Mouse (Mus musculus) forebrain, embryonic 12.5 days (tissue): ENCODE measurements around the gene Phlda2. TPM values are rescaled to one million over a fixed set of nuclear protein-coding genes. Genes with fewer than 3 reads are reported as not detected.

Experiments used
- ATAC-seq: fragments of 200-750 bp; cut with Nextera tagmentation; 2 replicates; pipeline ENCODE4 v1.8.0; 2017; ENCODE audit warnings: moderate TSS enrichment; ENCODE audit not compliant: low FRiP score
- H3K27ac ChIP-seq: fragments of 300-500 bp; sonication (generic); 2 replicates; pipeline ENCODE4 v1.5.1; 2016; ENCODE audit warnings: mild to moderate bottlenecking
- H3K27me3 ChIP-seq: fragments of 300-500 bp; sonication (generic); 2 replicates; pipeline ENCODE4 v1.6.1; 2016; ENCODE audit warnings: mild to moderate bottlenecking
- H3K36me3 ChIP-seq: fragments of 300-500 bp; sonication (generic); replicated peaks from 2 replicates; pipeline ENCODE4 v1.6.1; 2016; ENCODE audit warnings: mild to moderate bottlenecking
- H3K4me1 ChIP-seq: fragments of 300-500 bp; sonication (generic); 2 replicates; pipeline ENCODE4 v1.6.1; 2016
- H3K4me2 ChIP-seq: fragments of 300-500 bp; sonication (generic); 2 replicates; pipeline ENCODE4 v1.6.1; 2016; ENCODE audit warnings: mild to moderate bottlenecking, moderate library complexity
- H3K4me3 ChIP-seq: fragments of 300-500 bp; sonication (generic); replicated peaks from 2 replicates; pipeline ENCODE4 v1.5.1; 2016; ENCODE audit warnings: mild to moderate bottlenecking
- H3K9ac ChIP-seq: fragments of 300-500 bp; sonication (generic); 2 replicates; pipeline ENCODE4 v1.6.1; 2016; ENCODE audit warnings: mild to moderate bottlenecking
- H3K9me3 ChIP-seq: fragments of 300-500 bp; sonication (generic); 2 replicates; pipeline ENCODE4 v1.6.1; 2016
- WGBS: fragments of 180-500 bp; shearing (Covaris S2); methylation state at CpG from one replicate; pipeline ENCODE4 v1.1.7; 2016; 5-methylcytosine and 5-hydroxymethylcytosine counted together
- polyA plus RNA-seq: library from polyadenylated mRNA; unstranded; fragments of >200 nt; fragmentation: Nextera tagmentation; extraction: Ambion mirVana; gene quantifications from 2 replicates; pipeline ENCODE4 v1.2.1, GENCODE M21; 2016

Phlda2 gene
- polyA plus RNA-seq, 1 experiment from 2014 or later, result 0.79 TPM

DNA sequence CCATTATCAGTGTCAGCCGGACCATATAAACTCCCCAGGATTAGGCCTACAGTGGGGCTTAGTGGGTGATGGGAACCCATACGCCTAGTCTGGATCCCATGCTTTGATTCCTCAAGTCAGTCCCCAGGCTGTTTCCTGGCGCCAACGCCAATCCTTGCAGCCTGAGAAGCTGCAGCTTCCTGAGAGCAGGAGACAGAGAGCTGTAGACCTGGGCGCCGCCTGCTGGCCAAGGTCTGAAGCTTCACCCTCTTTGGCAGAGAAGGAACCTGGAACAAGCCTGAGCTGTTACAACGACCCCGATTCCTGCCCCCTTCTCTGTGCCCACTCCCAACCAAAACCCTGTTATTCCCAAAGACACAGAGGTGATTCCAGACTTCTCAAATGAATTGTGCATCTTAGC, 33.0 kb downstream of the Phlda2 start:
- 19% methylated on average over 8 of the region's 8 CpGs for WGBS
- H3K27me3 ChIP-seq, result peaks cover 59% of the 10 kb centered on the region

DNA sequence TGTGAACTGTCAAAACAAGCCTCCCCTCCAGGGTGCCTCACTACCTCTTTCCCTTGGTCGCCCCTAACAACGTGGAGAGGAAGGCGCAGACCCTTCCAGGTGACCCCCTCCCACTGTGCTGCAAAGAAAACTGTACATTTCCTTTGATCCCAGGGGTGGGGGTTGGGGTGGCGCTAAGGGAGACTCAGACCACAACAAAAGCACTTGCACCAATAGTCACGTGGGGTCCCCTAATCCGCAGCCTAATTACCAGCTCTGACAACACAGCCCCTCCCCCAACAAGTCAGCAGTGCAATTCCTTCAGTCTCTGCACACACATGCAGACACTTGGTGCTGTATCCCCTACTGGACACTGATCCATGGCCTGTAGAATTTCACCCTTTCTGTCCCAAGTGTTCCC, 35.2 kb downstream of the Phlda2 start:
- peaks cover 70% of the 10 kb centered on the region for H3K27me3 ChIP-seq
- H3K36me3 ChIP-seq, result no peaks in the 10 kb centered on the region
- no peak overlapping the region for H3K9ac ChIP-seq
- H3K4me1 ChIP-seq, result peaks cover 50% of the 10 kb centered on the region
- no peaks in the 10 kb centered on the region for H3K9me3 ChIP-seq
- peak overlapping the region; percentile 36 for H3K4me2 ChIP-seq
- WGBS, result 4% methylated on average over 6 of the region's 6 CpGs
- ATAC-seq, result peak; percentile 58
- 0 out of 2 replicates have a peak overlapping the region, but pooled peaks have one; percentile 38 for H3K27ac ChIP-seq
- H3K4me3 ChIP-seq, result no peak overlapping the region

More for the DNA sequence above, 33.0 kb downstream of the Phlda2 start:
- no peaks in the 10 kb centered on the region for H3K9me3 ChIP-seq
- H3K27ac ChIP-seq, result no peak overlapping the region
- no peak overlapping the region for H3K4me2 ChIP-seq
- no peak overlapping the region for H3K9ac ChIP-seq
- H3K4me3 ChIP-seq, result no peak overlapping the region
- 0 out of 2 replicates have a peak, but pooled peaks have one; percentile 37 for ATAC-seq
- H3K36me3 ChIP-seq, result no peaks in the 10 kb centered on the region
- H3K4me1 ChIP-seq, result peaks cover 39% of the 10 kb centered on the region

DNA sequence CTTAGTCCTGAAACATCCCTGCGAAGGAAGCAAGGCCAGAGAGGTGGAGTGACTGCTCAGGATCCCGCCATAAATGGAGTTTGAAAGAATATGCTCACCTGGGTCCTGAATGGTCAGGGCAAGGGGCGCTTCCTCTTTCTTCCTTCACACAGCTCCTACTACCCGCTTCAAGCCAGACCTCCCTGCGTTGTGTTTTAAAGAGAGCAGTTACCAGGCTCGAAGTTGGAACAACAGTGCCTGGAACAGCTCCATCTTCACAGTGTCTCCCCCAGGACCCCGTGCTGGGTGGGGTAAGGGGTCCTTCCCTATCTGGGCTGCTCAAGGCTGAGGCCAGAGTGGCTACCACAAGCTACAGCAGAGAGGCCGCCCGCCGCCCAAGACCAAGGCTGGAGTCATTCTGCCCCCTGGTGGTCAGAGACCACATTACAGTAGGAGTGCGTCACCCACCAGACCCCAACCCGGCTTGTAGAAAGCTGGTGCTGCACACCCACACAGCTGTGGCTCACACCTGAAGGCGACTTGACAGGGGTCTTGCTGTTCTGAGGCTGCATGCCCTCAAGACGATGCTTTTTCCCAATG, 36.8 kb downstream of the Phlda2 start:
- H3K27me3 ChIP-seq, result peaks cover 76% of the 10 kb centered on the region
- peaks cover 58% of the 10 kb centered on the region for H3K4me1 ChIP-seq
- no peak overlapping the region for H3K9ac ChIP-seq
- ATAC-seq, result no peak
- peaks cover 2% of the 10 kb centered on the region for H3K9me3 ChIP-seq
- H3K4me2 ChIP-seq, result no peak overlapping the region
- H3K36me3 ChIP-seq, result no peaks in the 10 kb centered on the region
- 28% methylated on average over 14 of the region's 14 CpGs for WGBS
- H3K4me3 ChIP-seq, result no peak overlapping the region
- H3K27ac ChIP-seq, result no peak overlapping the region

DNA sequence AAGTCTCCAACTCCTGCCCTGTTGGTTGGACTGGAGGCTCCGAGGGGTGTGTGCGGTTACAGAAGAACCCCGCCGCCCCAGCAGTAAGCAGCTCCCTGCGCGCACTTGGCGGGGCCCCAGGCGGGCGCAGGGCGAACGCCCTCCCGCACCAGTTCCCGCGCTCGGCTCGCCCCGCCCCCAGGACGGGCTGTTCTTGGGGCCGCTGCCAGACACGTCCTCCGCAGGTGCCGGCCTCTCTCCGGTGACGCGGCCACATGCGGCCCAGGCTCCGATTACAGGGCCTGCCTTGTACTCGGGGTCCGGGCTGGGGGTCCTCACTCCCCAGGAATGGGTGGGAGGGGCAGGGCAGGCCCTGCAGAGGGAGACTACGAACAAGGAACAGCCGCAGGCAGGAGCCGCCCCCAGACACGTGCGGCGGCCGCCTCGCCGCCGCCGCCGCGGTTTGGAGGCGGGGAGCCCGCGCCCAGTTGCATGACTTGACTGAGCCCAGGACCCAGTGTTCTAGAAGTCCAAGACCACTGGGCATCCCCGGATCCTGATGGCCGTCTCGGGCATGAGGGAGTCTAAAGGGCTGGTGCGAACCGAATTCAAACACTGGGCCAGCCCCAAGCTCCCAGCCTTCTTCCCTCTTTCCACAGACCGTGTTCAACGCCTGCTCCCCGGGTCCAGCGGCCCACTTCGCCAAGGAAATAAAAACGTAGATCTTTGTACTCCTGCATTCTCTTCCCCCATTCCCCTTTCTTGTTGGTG, 38.0 kb downstream of the Phlda2 start:
- ATAC-seq, result no peak
- H3K27ac ChIP-seq, result no peak overlapping the region
- 17% methylated on average over 56 of the region's 56 CpGs for WGBS

DNA sequence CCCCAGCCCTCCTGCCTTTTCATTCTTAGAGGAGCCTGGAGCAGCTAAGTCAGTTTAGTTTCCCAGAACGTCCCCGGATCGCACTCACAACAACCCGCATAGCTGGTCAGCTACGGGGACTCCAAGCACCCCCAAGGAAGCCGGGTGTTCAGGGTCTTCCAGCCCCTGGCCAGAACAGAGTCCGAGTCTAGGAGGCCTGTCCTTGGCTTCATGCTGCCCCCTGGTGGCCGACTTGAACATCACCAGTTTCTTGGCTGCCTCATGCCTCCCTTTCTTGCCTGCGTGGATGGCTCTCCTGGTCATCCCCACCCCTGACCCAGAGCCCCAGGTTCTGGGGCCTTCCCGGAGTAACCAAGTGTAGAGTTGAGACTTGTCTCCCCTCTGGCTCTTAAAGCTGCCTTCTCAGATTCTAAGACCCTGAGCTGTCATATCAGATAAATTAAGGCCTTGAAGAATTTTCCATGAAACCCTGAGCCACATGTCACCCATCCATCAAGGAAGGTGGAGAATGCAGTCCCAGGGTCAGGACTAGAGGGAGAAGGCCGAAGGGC, 39.0 kb downstream of the Phlda2 start:
- Histone ChIP-seq H3K9ac (no peak overlapping the region), H3K4me3 (no peak overlapping the region), H3K27me3 (peaks cover 78% of the 10 kb centered on the region), H3K4me1 (peaks cover 54% of the 10 kb centered on the region), H3K9me3 (peaks cover 24% of the 10 kb centered on the region), H3K27ac (no peak overlapping the region), H3K4me2 (no peak overlapping the region), H3K36me3 (no peaks in the 10 kb centered on the region)
- no peak for ATAC-seq
- WGBS, result 39% methylated on average over 11 of the region's 11 CpGs

More for the DNA sequence above, 38.0 kb downstream of the Phlda2 start:
- peak overlapping the region; percentile 60 for H3K4me2 ChIP-seq
- H3K9me3 ChIP-seq, result peaks cover 13% of the 10 kb centered on the region
- peak overlapping the region; percentile 44 for H3K9ac ChIP-seq
- peak overlapping the region; percentile 34 for H3K4me3 ChIP-seq
- H3K4me1 ChIP-seq, result peaks cover 60% of the 10 kb centered on the region
- H3K36me3 ChIP-seq, result no peaks in the 10 kb centered on the region
- peaks cover 78% of the 10 kb centered on the region for H3K27me3 ChIP-seq

DNA sequence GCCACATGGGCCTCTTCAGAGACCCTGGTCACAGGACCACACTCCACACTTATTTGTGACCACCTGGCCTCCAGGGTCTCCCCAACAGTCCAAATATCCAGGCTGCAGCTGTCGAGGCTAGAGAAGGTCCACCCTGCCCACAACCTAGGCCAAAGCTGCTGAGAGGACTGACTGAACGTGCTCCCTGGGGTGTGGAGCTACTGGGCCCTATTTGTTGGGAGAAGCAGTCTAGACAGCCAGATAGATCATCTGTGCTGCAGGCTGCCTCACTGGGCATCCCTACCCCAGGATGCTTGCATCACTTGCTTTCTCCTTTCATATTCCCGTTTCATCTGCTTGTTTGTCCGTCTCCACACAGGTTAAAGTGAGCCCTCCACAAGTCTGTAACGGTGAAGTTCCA, 40.4 kb downstream of the Phlda2 start:
- Histone ChIP-seq H3K36me3 (no peaks in the 10 kb centered on the region), H3K4me3 (no peak overlapping the region), H3K9ac (no peak overlapping the region), H3K27ac (no peak overlapping the region), H3K4me2 (no peak overlapping the region), H3K4me1 (peaks cover 45% of the 10 kb centered on the region), H3K27me3 (peaks cover 80% of the 10 kb centered on the region), H3K9me3 (peaks cover 26% of the 10 kb centered on the region)
- 81% methylated on average over 5 of the region's 5 CpGs for WGBS
- ATAC-seq, result no peak

DNA sequence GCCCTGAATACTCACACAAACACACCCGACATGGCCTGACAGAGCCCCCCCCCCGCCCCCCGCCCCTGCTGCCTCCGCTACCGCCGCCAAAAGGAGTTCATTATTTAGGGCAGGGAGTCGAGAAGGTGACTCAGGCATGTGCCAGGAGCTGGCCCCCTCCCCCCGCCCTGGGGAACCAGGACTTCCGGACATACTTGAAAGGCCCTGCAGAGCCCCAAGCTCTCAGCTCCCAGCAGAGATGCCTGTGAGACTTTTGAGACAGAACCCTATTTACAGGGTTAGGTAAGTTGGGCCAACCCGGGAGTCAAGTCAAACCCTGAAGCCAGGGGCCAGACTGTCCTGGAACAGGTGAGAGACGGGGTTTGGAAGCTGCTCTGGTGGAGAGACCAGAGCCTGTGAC, 41.0 kb downstream of the Phlda2 start:
- Histone ChIP-seq H3K4me1 (peaks cover 39% of the 10 kb centered on the region), H3K9ac (no peak overlapping the region), H3K27ac (no peak overlapping the region), H3K9me3 (peaks cover 26% of the 10 kb centered on the region), H3K27me3 (peaks cover 83% of the 10 kb centered on the region), H3K4me2 (no peak overlapping the region), H3K36me3 (no peaks in the 10 kb centered on the region), H3K4me3 (no peak overlapping the region)
- WGBS, result 40% methylated on average over 11 of the region's 11 CpGs
- ATAC-seq, result no peak

DNA sequence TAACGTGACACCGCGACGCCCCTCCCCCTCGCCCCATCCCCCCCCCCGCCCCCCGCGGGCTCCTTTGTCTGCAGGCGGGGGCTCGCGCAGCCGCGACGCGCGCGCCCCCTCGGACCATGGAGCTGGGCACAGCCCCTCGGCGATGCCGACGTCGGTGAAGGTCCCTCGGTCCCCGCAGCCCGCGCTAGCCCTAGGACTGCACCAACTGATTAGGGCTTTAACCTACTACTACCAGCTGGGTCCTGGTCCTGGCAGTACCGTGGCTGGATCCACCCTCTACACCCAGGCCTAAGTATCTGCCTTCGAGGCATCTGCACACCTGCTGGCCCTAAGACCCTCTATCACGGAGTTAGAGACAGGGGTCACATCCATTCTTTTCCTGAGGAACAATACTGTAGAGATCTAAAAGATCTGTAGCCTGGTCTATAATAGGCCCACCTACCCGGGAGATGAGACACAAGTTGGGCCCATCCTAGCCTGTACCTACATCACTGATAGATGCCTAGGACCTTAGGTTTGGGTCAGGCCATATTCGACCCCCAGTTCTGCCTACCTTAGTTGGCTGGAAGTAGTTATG, 41.6 kb downstream of the Phlda2 start:
- Histone ChIP-seq H3K4me3 (peak overlapping the region; percentile 24), H3K4me2 (peak overlapping the region; percentile 42), H3K9ac (no peak overlapping the region), H3K27ac (peak overlapping the region; percentile 54; the same call in 1 of the 2 replicates), H3K36me3 (no peaks in the 10 kb centered on the region), H3K9me3 (peaks cover 26% of the 10 kb centered on the region), H3K27me3 (peaks cover 88% of the 10 kb centered on the region), H3K4me1 (peaks cover 34% of the 10 kb centered on the region)
- WGBS, result 39% methylated on average over 19 of the region's 32 CpGs
- ATAC-seq, result peak; percentile 68

DNA sequence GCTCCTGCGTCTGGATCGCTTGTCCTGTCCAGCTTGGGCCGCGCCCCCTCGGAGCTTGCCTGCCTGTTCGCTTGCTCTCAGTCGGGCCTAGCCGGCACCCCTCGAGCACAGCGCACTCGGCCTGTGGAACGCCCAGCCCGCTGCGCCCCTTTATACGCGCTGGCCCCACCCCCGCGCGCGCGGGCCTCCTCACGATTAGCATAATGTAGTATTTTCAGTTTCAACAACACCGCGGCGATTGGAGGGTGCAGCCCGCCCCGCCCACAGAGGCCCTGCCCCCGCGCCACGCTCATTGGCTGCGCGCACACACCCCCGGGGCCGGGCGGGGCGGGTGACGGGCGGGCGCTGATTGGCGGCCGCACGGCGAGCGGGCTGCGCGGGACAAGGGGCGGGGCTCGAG, 42.1 kb downstream of the Phlda2 start, which contains the start of gene Cdkn1c:
Cdkn1c (minus strand) TSS at position 177 of the 400 bp plus-strand sequence.
- no peaks in the 10 kb centered on the region for H3K36me3 ChIP-seq
- H3K4me2 ChIP-seq, result peak within 1 kb of the TSS; percentile 56
- peaks cover 88% of the 10 kb centered on the region for H3K27me3 ChIP-seq
- H3K4me1 ChIP-seq, result peaks cover 30% of the 10 kb centered on the region
- H3K9me3 ChIP-seq, result peaks cover 26% of the 10 kb centered on the region
- peak within 1 kb of the TSS; percentile 55 for H3K4me3 ChIP-seq
- H3K27ac ChIP-seq, result peak within 1 kb of the TSS; percentile 70
- peak; percentile 88 for ATAC-seq
- WGBS, result 30% methylated on average over 48 of the region's 48 CpGs
- peak within 1 kb of the TSS; percentile 70 for H3K9ac ChIP-seq

DNA sequence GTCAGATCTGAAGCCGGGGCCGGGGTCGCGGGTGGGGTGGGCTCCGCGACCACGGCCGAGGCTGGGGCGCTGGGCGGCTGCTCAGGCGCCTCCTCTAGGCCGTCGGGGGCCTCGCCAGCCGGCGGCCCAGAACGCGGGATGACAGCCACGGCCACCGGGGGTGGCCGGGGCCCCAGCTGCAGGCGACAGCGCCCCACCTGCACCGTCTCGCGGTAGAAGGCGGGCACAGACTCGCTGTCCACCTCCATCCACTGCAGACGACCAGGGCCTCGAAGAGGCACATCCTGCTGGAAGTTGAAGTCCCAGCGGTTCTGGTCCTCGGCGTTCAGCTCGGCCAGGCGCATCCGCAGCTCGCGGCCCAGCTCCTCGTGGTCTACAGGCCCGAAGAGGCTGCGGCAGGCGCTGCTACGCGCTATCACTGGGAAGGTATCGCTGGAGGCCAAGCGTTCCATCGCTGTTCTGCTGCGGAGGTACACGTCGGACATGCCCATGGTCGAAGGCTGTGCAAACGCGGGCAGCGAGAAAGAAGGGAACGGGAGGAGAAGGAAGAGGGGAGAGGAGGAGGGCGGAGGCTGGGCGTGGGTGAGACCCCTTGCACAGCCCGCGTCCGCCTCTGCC, 42.6 kb downstream of the Phlda2 start:
- peak overlapping the region; percentile 56 for H3K4me2 ChIP-seq
- peak overlapping the region; percentile 70 for H3K27ac ChIP-seq
- H3K4me1 ChIP-seq, result peaks cover 29% of the 10 kb centered on the region
- peak overlapping the region; percentile 55 for H3K4me3 ChIP-seq
- WGBS, result 45% methylated on average over 59 of the region's 60 CpGs
- H3K27me3 ChIP-seq, result peaks cover 87% of the 10 kb centered on the region
- ATAC-seq, result no peak; the same call in 1 of the 2 replicates
- H3K36me3 ChIP-seq, result no peaks in the 10 kb centered on the region
- H3K9ac ChIP-seq, result peak overlapping the region; percentile 70
- peaks cover 26% of the 10 kb centered on the region for H3K9me3 ChIP-seq

DNA sequence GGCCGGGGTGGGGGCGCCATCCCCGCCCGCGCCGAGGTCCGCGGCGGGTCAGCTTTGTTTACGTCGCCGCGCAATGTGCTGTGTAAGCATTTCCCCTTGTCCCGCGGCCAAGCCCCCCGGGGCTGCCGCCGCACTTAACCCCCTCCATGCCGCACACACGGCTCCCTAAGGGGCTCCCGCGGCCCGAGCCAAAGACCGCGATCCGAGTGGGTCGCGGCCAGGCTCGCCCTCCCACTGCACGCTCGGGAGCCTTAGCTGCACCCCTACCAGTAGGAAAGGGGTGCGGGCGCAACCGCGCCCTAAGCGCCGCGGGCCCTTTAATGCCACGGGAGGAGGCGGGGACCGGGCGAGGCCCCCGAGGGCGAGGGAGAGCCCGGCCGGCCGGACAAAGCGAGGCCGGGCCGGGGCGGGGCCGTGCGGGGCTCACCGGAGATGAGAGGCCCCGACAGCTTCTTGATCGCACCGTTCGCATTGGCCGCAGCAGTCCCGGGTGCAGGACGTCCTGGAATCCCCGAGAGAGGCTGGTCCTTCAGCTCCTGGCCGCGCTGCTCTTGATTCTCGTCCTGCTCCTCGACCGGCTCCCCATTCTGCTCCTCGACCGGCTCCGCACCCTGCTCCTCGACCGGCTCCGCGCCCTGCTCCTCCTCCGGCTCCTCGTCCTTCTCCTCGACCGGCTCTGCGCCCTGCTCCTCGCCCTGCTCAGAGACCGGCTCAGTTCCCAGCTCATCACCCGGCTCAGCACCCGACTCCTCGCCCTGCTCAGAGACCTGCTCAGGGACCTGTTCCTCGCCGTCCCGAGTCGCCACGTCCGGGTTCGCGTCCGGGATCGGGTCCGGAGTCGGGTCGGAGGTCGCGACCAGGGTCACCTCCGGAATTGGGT, 43.4 kb downstream of the Phlda2 start:
- no peak for ATAC-seq
- peaks cover 26% of the 10 kb centered on the region for H3K9me3 ChIP-seq
- peaks cover 85% of the 10 kb centered on the region for H3K27me3 ChIP-seq
- peak overlapping the region; percentile 56 for H3K4me2 ChIP-seq
- peak overlapping the region; percentile 70 for H3K27ac ChIP-seq
- H3K36me3 ChIP-seq, result no peaks in the 10 kb centered on the region
- H3K9ac ChIP-seq, result peak overlapping the region; percentile 70
- peak overlapping the region; percentile 55 for H3K4me3 ChIP-seq
- H3K4me1 ChIP-seq, result peaks cover 21% of the 10 kb centered on the region
- 39% methylated on average over 94 of the region's 100 CpGs for WGBS
